Mouse (Mus musculus): ENCODE measurements around the gene Ssu72.
A peak's percentile ranks its signal among the peaks of the same experiment; 100 is the strongest.
"Not testable (repeated sequence)": the region's sequence is repeated elsewhere in the genome, so short reads cannot be mapped to it uniquely, and the experiment has no call there.

Gene Ssu72

GRCm38 (mm10) chr4:155704721-155705591 is at the start of gene Ssu72:
TSS of gene Ssu72 (plus strand) at chr4:155704800.
- DNase-seq = peak; percentile 89 to 94

- no peak for DNase-seq
Observed at GRCm38 (mm10) chr4:155656214-155656751, 48.3 kb upstream of the Ssu72 start.

- no peak for DNase-seq
Observed at GRCm38 (mm10) chr4:155658961-155659360, 45.6 kb upstream of the Ssu72 start.

- no peak for DNase-seq
Observed at GRCm38 (mm10) chr4:155660641-155661040, 44.0 kb upstream of the Ssu72 start.

GRCm38 (mm10) chr4:155666903-155667302 is 37.7 kb upstream of the Ssu72 start:
- DNase-seq = no peak

- DNase-seq = peak; percentile 95 to 98
Observed at GRCm38 (mm10) chr4:155668689-155669597, 35.7 kb upstream of the Ssu72 start, which contains the start of gene Mib2. TSS of gene Mib2 (minus strand) at chr4:155669198.

- DNase-seq = no peak
Observed at GRCm38 (mm10) chr4:155669598-155670075, 35.0 kb upstream of the Ssu72 start.

GRCm38 (mm10) chr4:155670236-155670635 is 34.4 kb upstream of the Ssu72 start:
- not testable (repeated sequence) for DNase-seq

- DNase-seq = no peak
Observed at GRCm38 (mm10) chr4:155672082-155672481, 32.5 kb upstream of the Ssu72 start.

- no peak for DNase-seq
Observed at GRCm38 (mm10) chr4:155675991-155676390, 28.6 kb upstream of the Ssu72 start.

GRCm38 (mm10) chr4:155683670-155684277 is 20.8 kb upstream of the Ssu72 start:
- not testable (repeated sequence) for DNase-seq

GRCm38 (mm10) chr4:155687764-155688163 is 16.8 kb upstream of the Ssu72 start:
- DNase-seq = not testable (repeated sequence)

- DNase-seq = no peak
Observed at GRCm38 (mm10) chr4:155690571-155691375, 13.8 kb upstream of the Ssu72 start.

GRCm38 (mm10) chr4:155692421-155692820 is 12.2 kb upstream of the Ssu72 start:
- DNase-seq = no peak

- DNase-seq = peak in 1 of 2 experiments; percentile 51
Observed at GRCm38 (mm10) chr4:155694111-155694481, 10.5 kb upstream of the Ssu72 start, which contains the start of gene Fndc10. TSS of gene Fndc10 (plus strand) at chr4:155694342.

- DNase-seq = peak in 1 of 2 experiments; percentile 16
Observed at GRCm38 (mm10) chr4:155694482-155695401, 9.9 kb upstream of the Ssu72 start.

GRCm38 (mm10) chr4:155695531-155696062 is 9.0 kb upstream of the Ssu72 start:
- DNase-seq = no peak

GRCm38 (mm10) chr4:155696261-155697255 is 8.0 kb upstream of the Ssu72 start:
- DNase-seq = no peak

GRCm38 (mm10) chr4:155700425-155700824 is 4.2 kb upstream of the Ssu72 start:
- no peak for DNase-seq
